Mouse (Mus musculus) monocyte, adult 2 months (primary cell): Measurements from ENCODE around the gene Dbx2.

Experiments
- DNase-seq, 2 experiments: peaks; one replicate each; pipeline ENCODE4 v3.0.0; 2022; ENCODE audit warnings: low spot score in 2 of 2, low read depth in 1 of 2

Gene Dbx2

GRCm38 (mm10) chr15:95655860-95656259 lies at the start of gene Dbx2:
TSS of gene Dbx2 (minus strand) at chr15:95655960.
- DNase-seq = no peak

- no peak for DNase-seq
These were observed 46.4 kb upstream of the Dbx2 start for GRCm38 (mm10) chr15:95702206-95702605.

GRCm38 (mm10) chr15:95701573-95701972 lies 45.8 kb upstream of the Dbx2 start:
- no peak for DNase-seq

GRCm38 (mm10) chr15:95699371-95699770 lies 43.6 kb upstream of the Dbx2 start:
- DNase-seq = no peak

- DNase-seq = no peak
These were observed 38.0 kb upstream of the Dbx2 start for GRCm38 (mm10) chr15:95693759-95694158.

GRCm38 (mm10) chr15:95691594-95691993 lies 35.8 kb upstream of the Dbx2 start:
- no peak for DNase-seq

GRCm38 (mm10) chr15:95691129-95691528 lies 35.4 kb upstream of the Dbx2 start:
- DNase-seq = no peak

- no peak for DNase-seq
These were observed 26.9 kb upstream of the Dbx2 start for GRCm38 (mm10) chr15:95682620-95683019.

- DNase-seq = no peak
These were observed 19.9 kb upstream of the Dbx2 start for GRCm38 (mm10) chr15:95675645-95676044.

GRCm38 (mm10) chr15:95675176-95675575 lies 19.4 kb upstream of the Dbx2 start:
- DNase-seq = no peak

GRCm38 (mm10) chr15:95667209-95667608 lies 11.4 kb upstream of the Dbx2 start:
- DNase-seq = no peak

- DNase-seq = no peak
These were observed 9.2 kb upstream of the Dbx2 start for GRCm38 (mm10) chr15:95665002-95665401.

GRCm38 (mm10) chr15:95661718-95662117 lies 6.0 kb upstream of the Dbx2 start:
- no peak for DNase-seq

GRCm38 (mm10) chr15:95660368-95660767 lies 4.6 kb upstream of the Dbx2 start:
- no peak for DNase-seq

GRCm38 (mm10) chr15:95654211-95654897 lies 1.4 kb downstream of the Dbx2 start:
- no peak for DNase-seq

GRCm38 (mm10) chr15:95653812-95654210 lies 1.9 kb downstream of the Dbx2 start:
- DNase-seq = no peak

- DNase-seq = no peak
These were observed 2.7 kb downstream of the Dbx2 start for GRCm38 (mm10) chr15:95652898-95653707.

- no peak for DNase-seq
These were observed 3.9 kb downstream of the Dbx2 start for GRCm38 (mm10) chr15:95651824-95652223.

- DNase-seq = no peak
These were observed 12.2 kb downstream of the Dbx2 start for GRCm38 (mm10) chr15:95643505-95644029.

GRCm38 (mm10) chr15:95640347-95640746 lies 15.4 kb downstream of the Dbx2 start:
- no peak for DNase-seq

GRCm38 (mm10) chr15:95639829-95640134 lies 16.0 kb downstream of the Dbx2 start:
- no peak for DNase-seq

GRCm38 (mm10) chr15:95639115-95639828 lies 16.5 kb downstream of the Dbx2 start:
- DNase-seq = no peak
